Mouse (Mus musculus) embryonic fibroblast, embryonic 13.5 days (primary cell): Measurements from ENCODE around the gene Gm20479.

Experiments
- CTCF ChIP-seq: IDR thresholded peaks from 2 replicates; pipeline ENCODE4 v1.5.1; 2011; ENCODE audit warnings: mild to moderate bottlenecking, control low read depth, low read length, moderate library complexity, borderline replicate concordance; ENCODE audit not compliant: insufficient read depth
- POLR2A ChIP-seq: IDR thresholded peaks from 2 replicates; pipeline ENCODE4 v1.6.1; 2011; ENCODE audit warnings: low read depth, mild to moderate bottlenecking, control low read depth, low read length, moderate library complexity

DNA sequence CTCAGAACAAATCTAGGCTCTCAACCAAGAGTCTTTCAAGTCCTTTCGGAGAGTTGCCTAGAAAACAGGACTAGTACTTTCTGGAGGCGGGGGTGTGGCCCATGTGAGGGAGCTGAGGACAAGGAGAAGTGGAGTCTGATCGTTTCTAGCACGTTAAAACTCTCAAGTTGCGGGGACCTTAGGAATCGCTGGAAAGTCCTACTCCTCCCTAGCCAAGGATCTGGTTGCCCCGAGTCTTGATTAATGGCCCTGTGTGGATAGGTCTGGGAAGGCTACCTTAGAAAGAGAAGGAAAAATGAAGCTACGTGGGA is 25.7 kb downstream of the Gm20479 start:
- TF ChIP-seq CTCF (no peak), POLR2A (no peak)
